Mouse (Mus musculus) CH12.LX (cell line): ENCODE measurements around the gene Cc2d1b. TPM values are rescaled to one million over a fixed set of nuclear protein-coding genes. Genes with fewer than 3 reads are reported as not detected.

Source experiments
- DNase-seq: peaks from one replicate; pipeline ENCODE4 v3.0.0-alpha.2; 2013; ENCODE audit errors: extremely low read depth
- H3K27ac ChIP-seq: 2 replicates; pipeline ENCODE4 v1.5.1; 2012; ENCODE audit warnings: low read depth, mild to moderate bottlenecking, control low read depth, moderate library complexity; ENCODE audit not compliant: insufficient read depth
- H3K27me3 ChIP-seq: replicated peaks from 2 replicates; pipeline ENCODE3; 2012; ENCODE audit warnings: inconsistent platforms
- H3K36me3 ChIP-seq, 2 experiments: replicated peaks in 1 of 2; 2 replicates each; pipeline versions ENCODE3 to v1.6.1; 2012; ENCODE audit warnings: inconsistent platforms in 1 of 2, low read length in 1 of 2, mild to moderate bottlenecking in 1 of 2, mixed read lengths in 1 of 2, moderate library complexity in 1 of 2; ENCODE audit not compliant: control insufficient read depth in 1 of 2, insufficient read depth in 1 of 2
- H3K4me1 ChIP-seq, 2 experiments: 2 replicates each; pipeline ENCODE4 v1.6.1; 2012; ENCODE audit warnings: inconsistent platforms in 1 of 2, moderate library complexity in 1 of 2; ENCODE audit not compliant: insufficient read depth in 2 of 2, control insufficient read depth in 1 of 2
- H3K4me2 ChIP-seq: 2 replicates; pipeline ENCODE4 v1.6.1; 2012; ENCODE audit warnings: low read depth, mild to moderate bottlenecking, control low read depth; ENCODE audit not compliant: poor library complexity, insufficient read depth, severe bottlenecking
- H3K4me3 ChIP-seq, 3 experiments: fragments of 150-350 bp in 1 of 3; sonication (generic) in 1 of 3; replicated peaks in 1 of 3; 2 replicates each; pipeline versions ENCODE3 to v1.5.1; 2011 to 2012; ENCODE audit warnings: low read depth in 2 of 3, low read length in 2 of 3, mild to moderate bottlenecking in 2 of 3, moderate library complexity in 2 of 3, control low read depth in 1 of 3, improper control_type of control experiment in 1 of 3, inconsistent platforms in 1 of 3, mixed read lengths in 1 of 3; ENCODE audit not compliant: poor library complexity in 1 of 3
- H3K79me2 ChIP-seq: replicated peaks from 2 replicates; pipeline ENCODE4 v1.6.1; 2012; ENCODE audit warnings: mild to moderate bottlenecking, moderate library complexity; ENCODE audit not compliant: control insufficient read depth, poor library complexity, insufficient read depth, severe bottlenecking; ENCODE audit errors: extremely low read depth
- H3K9ac ChIP-seq: 2 replicates; pipeline ENCODE4 v1.6.1; 2012; ENCODE audit warnings: low read depth, mild to moderate bottlenecking, control low read depth, moderate library complexity; ENCODE audit not compliant: insufficient read depth
- H3K9me3 ChIP-seq: replicated peaks from 2 replicates; pipeline ENCODE3; 2012; ENCODE audit warnings: low read length, inconsistent platforms, mixed read lengths
- CTCF ChIP-seq, 2 experiments: IDR thresholded peaks in 1 of 2; conservative IDR thresholded peaks in 1 of 2; 2 replicates each; pipeline ENCODE4 v1.5.1; 2011 to 2012; ENCODE audit warnings: low read depth in 2 of 2, low read length in 2 of 2, improper control_type of control experiment in 1 of 2, inconsistent platforms in 1 of 2, mild to moderate bottlenecking in 1 of 2, moderate library complexity in 1 of 2
- E2F4 ChIP-seq: IDR thresholded peaks from 2 replicates; pipeline ENCODE4 v1.6.1; 2011; ENCODE audit warnings: low read depth, low read length, improper control_type of control experiment; ENCODE audit not compliant: insufficient replicate concordance
- RAD21 ChIP-seq: IDR thresholded peaks from 2 replicates; pipeline ENCODE4 v1.6.1; 2011; ENCODE audit warnings: low read depth, mild to moderate bottlenecking, low read length, improper control_type of control experiment, moderate library complexity
- SMC3 ChIP-seq: IDR thresholded peaks from 2 replicates; pipeline ENCODE4 v1.6.1; 2011; ENCODE audit warnings: low read depth, low read length, improper control_type of control experiment
- dilution Hi-C: fragments of 300-500 bp; cut with MboI; formaldehyde crosslinking; loops from 2 replicates; pipeline ENCODE4 v1.14.3; 2020; ENCODE audit warnings: low sequenced_read_pairs; ENCODE audit not compliant: extremely low pct_unique_long_range_greater_than_20kb, extremely low pct_ligation_motif_present
- in situ Hi-C: fragments of 300-500 bp; cut with MboI; formaldehyde crosslinking; loops from 3 replicates; pipeline ENCODE4 v1.14.3; 2019; ENCODE audit warnings: low sequenced_read_pairs, low pct_ligation_motif_present, low pct_unique_long_range_greater_than_20kb, mixed read lengths
- polyA plus RNA-seq: library from polyadenylated mRNA; unstranded; fragments of >175 nt; gene quantifications from 2 replicates; pipeline ENCODE4 v1.2.1, GENCODE M21; 2012; ENCODE audit warnings: low read depth; ENCODE audit not compliant: insufficient read length
- total RNA-seq, 2 experiments: library from RNA; depleted of rRNA; stranded (reverse); fragments of 300-350 nt in 1 of 2; fragments of >200 nt in 1 of 2; gene quantifications; 2 replicates each; pipeline ENCODE4 v1.2.3; 2012 to 2014

The Cc2d1b gene
- total and polyA plus RNA-seq, 3 experiments: 48.9 to 61.4 (median 57.5) TPM

- no peaks in the 10 kb centered on the region for H3K9me3 ChIP-seq
- H3K9ac ChIP-seq: no peak overlapping the region
- no peaks in the 10 kb centered on the region for H3K27me3 ChIP-seq
- H3K79me2 ChIP-seq: no peaks in the 10 kb centered on the region
- no peaks in the 10 kb centered on the region for H3K36me3 ChIP-seq
- peak; percentile 47 for DNase-seq
- H3K4me3 ChIP-seq: no peak overlapping the region
- in situ Hi-C loops: no loop called here
- no peak overlapping the region for H3K4me2 ChIP-seq
- no peaks in the 10 kb centered on the region for H3K4me1 ChIP-seq
- dilution Hi-C loops: no loop called here
- TF ChIP-seq SMC3: peak; percentile 47
- TF ChIP-seq RAD21: peak; percentile 50
- TF ChIP-seq CTCF (conservative IDR thresholded peaks at IDR 0.05 in 1 of 2, IDR thresholded peaks at IDR 0.05 in 1 of 2; ENCODE audit: low read depth in 2 of 2, low read length in 2 of 2): peak; percentile 52 to 63
- no peak for TF ChIP-seq E2F4
- H3K27ac ChIP-seq: no peak overlapping the region
These were observed 44.7 kb downstream of the Cc2d1b start for GRCm38 (mm10) chr4:108664407-108664806.

Other genes with a start within 250 kb of the Cc2d1b start
- not detected in 2 replicates for gene Shisal2a, start 236.6 kb upstream of the Cc2d1b start, total RNA-seq (2012; rRNA removed)
- gene Shisal2a, start 236.6 kb upstream of the Cc2d1b start, total RNA-seq (2014; rRNA removed): not detected in 2 replicates
- gene Shisal2a, start 236.6 kb upstream of the Cc2d1b start, polyA plus RNA-seq: not detected in 2 replicates
- not detected in 2 replicates for gene Gpx7, start 213.0 kb upstream of the Cc2d1b start, total RNA-seq (2012; rRNA removed)
- gene Gpx7, start 213.0 kb upstream of the Cc2d1b start, total RNA-seq (2014; rRNA removed): not detected in 2 replicates
- gene Gpx7, start 213.0 kb upstream of the Cc2d1b start, polyA plus RNA-seq: not detected in 2 replicates
- gene Tut4, start 160.5 kb upstream of the Cc2d1b start, total RNA-seq (2012; rRNA removed): 22.0 and 26.3 TPM in 2 replicates
- 20.9 and 23.5 TPM in 2 replicates for gene Tut4, start 160.5 kb upstream of the Cc2d1b start, total RNA-seq (2014; rRNA removed)
- 40.2 and 67.4 TPM in 2 replicates for gene Tut4, start 160.5 kb upstream of the Cc2d1b start, polyA plus RNA-seq
- gene Prpf38a, start 40.6 kb upstream of the Cc2d1b start, total RNA-seq (2012; rRNA removed): 51.1 and 63.1 TPM in 2 replicates
- 107 and 127 TPM in 2 replicates for gene Prpf38a, start 40.6 kb upstream of the Cc2d1b start, total RNA-seq (2014; rRNA removed)
- 82.2 and 98.7 TPM in 2 replicates for gene Prpf38a, start 40.6 kb upstream of the Cc2d1b start, polyA plus RNA-seq
- gene Orc1, start 40.5 kb upstream of the Cc2d1b start, total RNA-seq (2012; rRNA removed): 16.3 and 20.5 TPM in 2 replicates
- 25.1 and 25.4 TPM in 2 replicates for gene Orc1, start 40.5 kb upstream of the Cc2d1b start, total RNA-seq (2014; rRNA removed)
- gene Orc1, start 40.5 kb upstream of the Cc2d1b start, polyA plus RNA-seq: 24.8 and 25.0 TPM in 2 replicates
- gene 3110021N24Rik, start 99.7 kb downstream of the Cc2d1b start, total RNA-seq (2012; rRNA removed): 0.13 and 0.17 TPM in 2 replicates
- gene 3110021N24Rik, start 99.7 kb downstream of the Cc2d1b start, total RNA-seq (2014; rRNA removed): not detected in 2 replicates
- not detected in 2 replicates for gene 3110021N24Rik, start 99.7 kb downstream of the Cc2d1b start, polyA plus RNA-seq
- gene Zfyve9, start 160.9 kb downstream of the Cc2d1b start, total RNA-seq (2012; rRNA removed): 2.5 and 2.8 TPM in 2 replicates
- gene Zfyve9, start 160.9 kb downstream of the Cc2d1b start, total RNA-seq (2014; rRNA removed): 0.83 and 0.89 TPM in 2 replicates
- gene Zfyve9, start 160.9 kb downstream of the Cc2d1b start, polyA plus RNA-seq: 1.6 and 1.7 TPM in 2 replicates
- gene Btf3l4, start 213.7 kb downstream of the Cc2d1b start, total RNA-seq (2012; rRNA removed): 32.1 and 33.3 TPM in 2 replicates
- 52.7 and 70.5 TPM in 2 replicates for gene Btf3l4, start 213.7 kb downstream of the Cc2d1b start, total RNA-seq (2014; rRNA removed)
- 67.6 and 74.5 TPM in 2 replicates for gene Btf3l4, start 213.7 kb downstream of the Cc2d1b start, polyA plus RNA-seq
- 35.9 and 45.5 TPM in 2 replicates for gene Txndc12, start 214.7 kb downstream of the Cc2d1b start, total RNA-seq (2012; rRNA removed)
- gene Txndc12, start 214.7 kb downstream of the Cc2d1b start, total RNA-seq (2014; rRNA removed): 61.4 and 62.3 TPM in 2 replicates
- 44.1 and 52.7 TPM in 2 replicates for gene Txndc12, start 214.7 kb downstream of the Cc2d1b start, polyA plus RNA-seq
- 36.1 and 48.4 TPM in 2 replicates for gene Kti12, start 227.8 kb downstream of the Cc2d1b start, total RNA-seq (2012; rRNA removed)
- 51.4 and 66.0 TPM in 2 replicates for gene Kti12, start 227.8 kb downstream of the Cc2d1b start, total RNA-seq (2014; rRNA removed)
- gene Kti12, start 227.8 kb downstream of the Cc2d1b start, polyA plus RNA-seq: 73.8 and 81.3 TPM in 2 replicates
- gene A730015C16Rik, start 228.7 kb downstream of the Cc2d1b start, total RNA-seq (2012; rRNA removed): 7.0 and 11.2 TPM in 2 replicates
- not detected in 2 replicates for gene A730015C16Rik, start 228.7 kb downstream of the Cc2d1b start, total RNA-seq (2014; rRNA removed)
- gene A730015C16Rik, start 228.7 kb downstream of the Cc2d1b start, polyA plus RNA-seq: 0.26 and 0.48 TPM in 2 replicates